Mouse (Mus musculus) CH12.LX (cell line): ENCODE results near the gene Nfic.

Experiments
- BHLHE40 ChIP-seq: IDR thresholded peaks from 2 replicates; pipeline ENCODE4 v1.6.1; 2011; ENCODE audit warnings: mild to moderate bottlenecking, low read depth, low read length, improper control_type of control experiment
- CTCF ChIP-seq, 2 experiments: IDR thresholded peaks in 1 of 2; conservative IDR thresholded peaks in 1 of 2; 2 replicates each; pipeline ENCODE4 v1.5.1; 2011 to 2012; ENCODE audit warnings: low read depth in 2 of 2, low read length in 2 of 2, improper control_type of control experiment in 1 of 2, inconsistent platforms in 1 of 2, mild to moderate bottlenecking in 1 of 2, moderate library complexity in 1 of 2
- E2F4 ChIP-seq: IDR thresholded peaks from 2 replicates; pipeline ENCODE4 v1.6.1; 2011; ENCODE audit warnings: low read depth, low read length, improper control_type of control experiment; ENCODE audit not compliant: insufficient replicate concordance
- EP300 ChIP-seq: IDR thresholded peaks from 2 replicates; pipeline ENCODE4 v1.6.1; 2011; ENCODE audit warnings: low read length, improper control_type of control experiment
- KAT2A ChIP-seq: IDR thresholded peaks from 2 replicates; pipeline ENCODE4 v1.6.1; 2012; ENCODE audit warnings: low read length, improper control_type of control experiment, inconsistent platforms; ENCODE audit not compliant: insufficient replicate concordance
- MAZ ChIP-seq: IDR thresholded peaks from 2 replicates; pipeline ENCODE4 v1.6.1; 2012; ENCODE audit warnings: low read depth, mild to moderate bottlenecking, inconsistent platforms, low read length, improper control_type of control experiment, moderate library complexity
- MXI1 ChIP-seq: IDR thresholded peaks from 2 replicates; pipeline ENCODE4 v1.6.1; 2011; ENCODE audit warnings: mild to moderate bottlenecking, low read depth, low read length, improper control_type of control experiment
- POLR2A ChIP-seq: IDR thresholded peaks from 2 replicates; pipeline ENCODE4 v1.6.1; 2011; ENCODE audit warnings: low read depth, mild to moderate bottlenecking, improper control_type of control experiment, low read length
- POLR2AphosphoS2 ChIP-seq: IDR thresholded peaks from 2 replicates; pipeline ENCODE4 v1.6.1; 2011; ENCODE audit warnings: low read depth, low read length, improper control_type of control experiment
- RAD21 ChIP-seq: IDR thresholded peaks from 2 replicates; pipeline ENCODE4 v1.6.1; 2011; ENCODE audit warnings: low read depth, mild to moderate bottlenecking, low read length, improper control_type of control experiment, moderate library complexity
- SMC3 ChIP-seq: IDR thresholded peaks from 2 replicates; pipeline ENCODE4 v1.6.1; 2011; ENCODE audit warnings: low read depth, low read length, improper control_type of control experiment
- TBP ChIP-seq: conservative IDR thresholded peaks from 2 replicates; pipeline ENCODE4 v1.6.1; 2011; ENCODE audit warnings: low read depth, low read length, improper control_type of control experiment
- UBTF ChIP-seq: IDR thresholded peaks from 2 replicates; pipeline ENCODE4 v1.6.1; 2012; ENCODE audit warnings: low read depth, mild to moderate bottlenecking, inconsistent platforms, low read length, improper control_type of control experiment, moderate library complexity

DNA sequence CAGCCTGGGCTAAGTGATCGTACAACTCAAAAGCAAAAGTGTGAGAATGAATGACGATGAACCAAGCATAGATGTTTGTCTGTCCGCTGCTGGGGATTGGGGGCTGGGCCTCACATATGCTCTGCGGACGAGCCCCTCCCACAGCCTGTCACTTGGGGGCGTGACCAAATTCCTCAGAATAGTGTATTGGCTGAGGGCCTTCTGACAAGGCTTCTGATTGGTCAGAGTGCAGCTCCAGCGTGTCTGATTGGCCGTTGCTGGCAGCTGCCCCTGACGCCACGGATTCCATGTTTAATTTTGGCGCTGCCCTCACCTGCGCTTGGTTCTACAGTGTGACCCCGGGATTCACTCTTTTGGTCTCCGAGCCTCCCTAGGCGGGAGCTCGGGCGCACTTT, 22.6 kb downstream of the Nfic start:
- TF ChIP-seq CTCF (conservative IDR thresholded peaks at IDR 0.05 in 1 of 2, IDR thresholded peaks at IDR 0.05 in 1 of 2; ENCODE audit: low read depth in 2 of 2, low read length in 2 of 2): no peak
- TF ChIP-seq MAZ: no peak
- TF ChIP-seq EP300: no peak
- no peak for TF ChIP-seq TBP
- no peak for TF ChIP-seq MXI1
- TF ChIP-seq POLR2A: no peak
- no peak for TF ChIP-seq E2F4
- peak; percentile 96; the same call in 1 of the 2 replicates for TF ChIP-seq KAT2A
- TF ChIP-seq SMC3: no peak
- no peak for TF ChIP-seq POLR2AphosphoS2
- no peak for TF ChIP-seq UBTF
- TF ChIP-seq BHLHE40: no peak
- TF ChIP-seq RAD21: no peak
